Mouse (Mus musculus) right cerebral cortex, postnatal 25 days (tissue): ENCODE data around the gene 0610030E20Rik.

ENCODE experiments used
- DNase-seq: peaks from one replicate; pipeline ENCODE4 v3.0.0; 2022

The 0610030E20Rik gene

GRCm38 (mm10) chr6:72350214-72350613, 3.1 kb downstream of the 0610030E20Rik start:
- no peak for DNase-seq

GRCm38 (mm10) chr6:72352636-72353405, 5.7 kb downstream of the 0610030E20Rik start:
- DNase-seq: no peak

- DNase-seq: no peak
Measured at GRCm38 (mm10) chr6:72354025-72354424, 6.9 kb downstream of the 0610030E20Rik start.

GRCm38 (mm10) chr6:72355066-72355911, 8.2 kb downstream of the 0610030E20Rik start, which contains the start of gene Tmem150a:
Tmem150a (plus strand) TSS chr6:72355447.
- DNase-seq: peak; percentile 77

GRCm38 (mm10) chr6:72356001-72356532, 8.9 kb downstream of the 0610030E20Rik start:
- no peak for DNase-seq

GRCm38 (mm10) chr6:72357164-72358079, 10.3 kb downstream of the 0610030E20Rik start:
- no peak for DNase-seq

GRCm38 (mm10) chr6:72358086-72358764, 11.1 kb downstream of the 0610030E20Rik start:
- DNase-seq: no peak

GRCm38 (mm10) chr6:72359343-72359742, 12.2 kb downstream of the 0610030E20Rik start:
- no peak for DNase-seq

GRCm38 (mm10) chr6:72359891-72360598, 12.9 kb downstream of the 0610030E20Rik start:
- no peak for DNase-seq

- no peak for DNase-seq
Measured at GRCm38 (mm10) chr6:72360599-72360935, 13.4 kb downstream of the 0610030E20Rik start.

GRCm38 (mm10) chr6:72361121-72361551, 14.0 kb downstream of the 0610030E20Rik start:
- no peak for DNase-seq

- DNase-seq: peak; percentile 95
Measured at GRCm38 (mm10) chr6:72362132-72363028, 15.3 kb downstream of the 0610030E20Rik start.

GRCm38 (mm10) chr6:72364009-72364408, 16.9 kb downstream of the 0610030E20Rik start:
- no peak for DNase-seq

- DNase-seq: no peak
Measured at GRCm38 (mm10) chr6:72364985-72365384, 17.9 kb downstream of the 0610030E20Rik start.

GRCm38 (mm10) chr6:72366304-72366703, 19.2 kb downstream of the 0610030E20Rik start:
- DNase-seq: no peak

- DNase-seq: no peak
Measured at GRCm38 (mm10) chr6:72366844-72367443, 19.8 kb downstream of the 0610030E20Rik start, which contains the start of gene Rnf181. Rnf181 (minus strand) TSS chr6:72366956.

- no peak for DNase-seq
Measured at GRCm38 (mm10) chr6:72367460-72367974, 20.4 kb downstream of the 0610030E20Rik start.

GRCm38 (mm10) chr6:72369557-72369956, 22.4 kb downstream of the 0610030E20Rik start:
- no peak for DNase-seq

GRCm38 (mm10) chr6:72370091-72370490, 23.0 kb downstream of the 0610030E20Rik start:
- DNase-seq: no peak
